Mouse (Mus musculus) retina, postnatal 1 day (tissue): ENCODE data around the gene Focad.
"Not testable (repeated sequence)": the region's sequence is repeated elsewhere in the genome, so short reads cannot be mapped to it uniquely, and the experiment has no call there.

ENCODE experiments used
- DNase-seq: peaks from one replicate; pipeline ENCODE4 v3.0.0-alpha.2; 2012

The Focad gene

DNA sequence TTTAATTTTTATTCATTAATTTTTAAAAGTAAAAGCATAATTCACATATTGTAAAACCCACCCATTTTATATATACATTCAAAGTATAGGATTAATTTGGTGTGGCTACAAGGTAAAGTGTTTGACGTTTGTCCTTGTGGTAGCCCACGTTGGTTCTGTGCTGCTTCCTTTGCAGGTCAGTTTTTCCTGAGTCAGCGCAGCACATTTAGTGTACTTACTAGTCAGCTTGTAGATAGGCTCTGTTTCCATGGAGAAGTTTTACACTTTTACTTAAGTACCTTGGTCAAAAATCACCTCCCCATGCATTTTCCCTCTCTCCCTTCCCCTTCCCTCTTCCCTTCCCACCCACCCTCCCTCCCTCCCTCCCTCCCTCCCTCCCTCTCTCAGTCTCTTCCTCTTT lies 220.5 kb downstream of the Focad start:
- no peak for DNase-seq

DNA sequence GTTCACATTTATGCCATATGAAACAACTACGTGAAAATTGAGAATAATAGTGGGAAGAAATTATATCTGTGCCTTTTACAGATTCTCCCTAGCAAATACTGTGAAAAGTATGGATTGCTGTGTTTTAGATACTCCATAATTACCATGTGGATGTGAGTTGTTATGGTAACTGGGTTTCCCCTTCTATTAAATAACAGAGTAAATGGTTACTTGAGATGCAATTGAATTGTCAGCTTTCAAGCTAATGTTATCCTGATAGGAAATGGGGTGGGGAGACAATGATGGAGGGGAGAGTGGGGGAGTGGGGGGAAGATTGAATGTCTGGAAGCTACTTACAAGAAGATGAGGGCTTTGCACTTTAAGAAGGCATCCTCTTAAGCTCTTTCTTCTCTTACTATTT lies 225.6 kb downstream of the Focad start:
- DNase-seq = no peak

DNA sequence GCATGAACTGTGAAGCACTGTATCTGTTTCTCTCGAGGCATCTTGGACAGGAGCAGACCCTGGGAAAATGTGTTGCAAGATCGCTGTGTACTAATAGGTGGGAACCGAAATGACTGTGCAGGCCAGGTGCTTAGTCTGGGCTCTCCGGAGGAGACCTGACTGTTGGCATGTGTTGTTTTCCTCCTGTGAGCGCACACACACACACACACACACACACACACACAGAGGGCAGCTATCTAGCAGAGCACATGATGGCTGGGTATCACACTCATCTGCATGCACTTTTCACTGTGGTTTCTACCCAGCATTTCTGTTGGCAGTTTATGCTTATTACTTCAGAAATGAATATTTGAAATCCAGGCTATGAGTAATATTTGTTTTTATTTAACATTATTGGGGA lies 231.0 kb downstream of the Focad start:
- DNase-seq = no peak

DNA sequence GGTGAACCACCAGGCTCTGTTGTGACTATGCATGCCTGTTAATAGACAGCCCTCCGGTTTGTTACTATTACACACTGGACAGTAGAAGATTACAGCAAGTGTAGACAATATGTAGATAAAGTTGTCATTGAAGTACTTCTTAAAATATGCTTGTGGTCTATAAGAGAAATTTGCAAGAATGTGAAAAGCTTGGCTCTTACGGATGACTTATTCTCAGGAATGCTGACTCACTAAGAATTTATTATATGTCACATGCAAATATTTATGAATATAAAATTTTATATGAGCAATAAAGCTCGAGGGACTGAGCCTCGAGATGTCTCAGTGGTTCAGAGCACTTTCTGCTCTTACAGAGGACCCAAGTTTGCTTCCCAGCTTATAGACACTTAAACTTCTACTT lies 240.1 kb downstream of the Focad start:
- DNase-seq = no peak

DNA sequence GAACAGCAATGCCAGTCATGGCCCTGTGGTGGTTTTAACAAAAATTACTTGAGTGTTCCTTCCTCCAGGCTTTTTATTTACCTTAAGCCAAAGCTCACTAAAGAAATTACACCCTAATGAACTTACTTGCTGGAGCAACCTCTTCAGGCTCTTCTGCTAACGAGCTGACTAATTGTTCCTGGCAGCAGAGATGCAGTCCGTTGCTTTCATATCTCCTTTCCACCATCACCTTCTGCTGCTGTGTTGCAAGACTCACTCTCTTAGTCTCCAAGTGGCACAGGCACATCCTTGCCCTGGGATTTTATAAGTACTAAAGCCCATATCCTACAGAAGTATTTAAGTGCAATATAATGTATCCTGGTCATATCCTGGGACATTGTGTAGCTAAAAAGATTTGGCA lies 242.3 kb downstream of the Focad start:
- peak; percentile 58 for DNase-seq

DNA sequence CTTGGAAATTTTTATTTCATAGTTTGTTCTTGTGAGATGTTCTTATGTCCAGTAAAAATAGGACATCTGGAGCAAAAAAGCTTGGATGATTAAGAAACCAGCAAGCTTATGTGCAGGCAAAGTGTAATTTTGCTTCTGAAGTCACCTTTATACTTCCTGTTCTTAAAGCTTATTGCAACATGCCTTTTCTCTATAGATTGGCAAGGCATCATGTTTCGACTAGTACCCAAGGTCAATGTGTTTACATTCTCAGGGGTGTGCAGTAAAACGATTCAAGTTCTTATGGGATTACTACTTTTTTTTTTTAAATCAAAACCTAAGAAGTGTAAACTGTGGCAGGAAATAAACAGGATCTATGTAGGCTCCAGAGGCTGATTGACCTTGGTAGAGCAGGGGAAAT lies 242.9 kb downstream of the Focad start:
- DNase-seq = no peak

DNA sequence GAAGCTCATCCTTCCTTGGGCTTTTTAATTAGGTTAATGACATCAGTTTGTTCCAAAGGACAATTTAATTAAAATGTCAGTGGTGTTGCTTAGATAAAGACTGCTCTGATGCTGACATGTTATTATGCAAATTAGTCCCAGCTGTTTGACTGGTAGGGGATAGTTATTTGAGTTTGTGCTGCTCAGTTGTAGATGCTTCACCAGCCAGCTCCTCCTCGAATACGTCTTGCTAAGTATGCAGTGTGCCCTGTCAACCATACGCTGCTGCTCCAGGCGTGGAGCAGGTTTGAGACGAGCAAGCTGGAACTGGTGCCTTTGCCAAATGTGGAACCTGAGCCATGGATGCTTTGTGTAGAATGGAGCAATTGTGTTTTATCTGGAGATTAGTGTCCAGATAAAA lies 243.7 kb downstream of the Focad start:
- peak; percentile 80 for DNase-seq

DNA sequence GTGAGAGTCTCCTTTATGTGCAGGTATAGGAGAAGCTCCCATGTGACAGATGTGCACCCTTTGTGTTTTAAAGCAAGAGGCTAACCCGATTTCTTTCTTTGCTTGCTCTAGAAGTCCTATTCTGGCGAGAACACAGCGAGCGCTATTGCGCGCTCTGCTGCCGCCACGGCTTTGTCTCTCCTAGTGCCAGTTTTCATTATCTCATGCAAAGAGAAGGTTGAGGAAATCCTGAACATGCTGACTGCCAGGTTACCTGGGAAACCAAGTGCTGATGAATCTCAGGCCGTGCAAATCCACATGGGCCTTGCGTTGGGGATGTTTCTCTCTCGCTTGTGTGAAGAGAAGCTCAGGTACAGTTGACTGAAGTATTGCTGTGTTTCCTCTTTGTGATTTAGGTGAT lies 250.0 kb downstream of the Focad start:
- peak; percentile 31 for DNase-seq

DNA sequence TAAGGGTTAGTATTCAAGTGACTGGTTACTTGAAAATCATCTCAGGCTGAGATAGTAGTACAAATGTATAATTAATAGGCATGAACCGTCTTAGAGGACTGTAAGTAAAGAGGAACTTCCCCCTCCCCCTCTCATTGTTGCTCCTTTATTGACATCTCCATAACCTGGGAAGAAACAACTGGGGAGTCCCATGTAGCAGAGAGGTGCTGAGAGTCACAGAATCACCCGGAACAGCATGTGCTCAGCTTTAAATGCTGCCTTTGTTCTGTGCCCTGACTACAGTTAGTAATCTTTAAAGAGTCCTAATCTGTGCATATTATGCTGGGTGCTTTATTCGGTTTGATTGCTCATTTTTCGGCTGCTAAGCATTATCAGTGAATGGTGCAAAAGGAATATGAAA lies 250.6 kb downstream of the Focad start:
- DNase-seq = no peak

DNA sequence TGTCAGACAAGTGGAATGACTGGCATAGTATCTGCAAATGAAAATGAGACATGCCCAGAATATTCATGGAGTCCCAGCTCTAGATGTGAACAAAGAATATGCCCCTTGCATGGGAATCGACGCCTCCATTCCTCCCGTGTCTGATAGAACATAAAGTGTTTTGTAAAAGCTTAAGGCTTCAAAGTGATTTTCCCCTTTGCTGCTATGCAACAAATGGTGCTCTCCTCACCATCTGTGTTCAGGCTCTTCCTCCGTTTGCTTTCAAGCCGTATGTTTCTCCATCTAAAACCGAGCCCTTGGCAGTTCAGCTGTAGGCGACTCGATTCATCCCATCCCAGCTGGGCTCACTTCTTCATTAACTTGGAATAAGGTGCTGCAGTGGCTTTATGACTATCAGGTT lies 251.5 kb downstream of the Focad start:
- DNase-seq = no peak

DNA sequence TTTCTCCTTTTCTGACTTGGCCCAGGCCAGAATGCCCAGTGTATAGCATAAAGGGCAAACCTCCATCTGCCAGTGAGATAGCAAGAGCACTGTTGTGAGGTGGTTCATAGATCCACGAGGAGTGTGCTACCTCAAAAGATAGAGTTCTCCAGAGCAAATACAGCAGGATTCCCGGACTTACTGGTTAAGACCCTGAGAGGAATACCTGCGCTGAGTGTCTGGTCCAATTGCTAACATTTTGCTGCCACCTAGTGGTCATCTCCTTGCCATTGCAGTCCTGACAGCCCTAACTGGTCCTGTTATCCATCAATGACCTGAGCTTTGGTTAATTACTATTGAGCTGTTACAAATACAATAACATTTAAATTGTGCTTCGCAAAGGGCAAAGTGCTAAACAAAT lies 256.5 kb downstream of the Focad start:
- peak; percentile 87 for DNase-seq

DNA sequence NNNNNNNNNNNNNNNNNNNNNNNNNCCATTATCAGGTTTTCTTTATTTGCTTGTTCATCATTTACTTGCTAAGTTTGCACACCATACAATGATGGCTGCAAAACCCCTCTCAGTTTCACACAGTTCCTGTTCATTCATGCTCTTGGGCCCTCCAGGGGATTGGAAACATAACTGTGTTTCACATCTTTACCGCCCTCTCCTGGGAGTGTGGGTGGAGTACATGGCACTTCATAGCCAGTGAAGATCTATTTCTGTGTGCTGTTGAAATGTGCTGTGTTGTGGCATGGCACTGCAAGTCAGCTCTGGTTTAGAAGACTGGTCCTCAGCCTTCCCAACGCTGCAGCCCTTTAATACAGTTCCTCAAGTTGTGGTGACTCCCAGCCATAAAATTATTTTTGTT lies 262.2 kb downstream of the Focad start:
- DNase-seq = peak; percentile 41

DNA sequence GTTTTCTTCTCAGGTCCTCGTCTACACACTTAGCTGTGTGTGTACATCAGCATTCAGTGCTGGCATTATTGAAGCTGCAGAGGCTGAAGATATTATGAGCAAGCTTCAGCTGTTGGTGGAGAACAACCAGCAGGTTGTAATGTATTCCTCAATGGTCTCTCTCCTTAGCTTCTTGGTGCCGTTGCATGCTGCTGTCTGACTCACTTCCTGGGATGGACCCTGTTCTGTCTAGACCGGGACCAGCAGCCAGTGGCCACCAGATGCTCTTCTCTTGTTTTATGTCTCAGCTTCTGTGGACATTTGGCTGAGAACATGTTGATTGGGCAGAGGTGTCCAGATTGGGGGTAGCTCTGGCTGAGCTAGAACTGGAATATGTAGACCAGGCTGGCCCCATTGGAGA lies 263.0 kb downstream of the Focad start:
- no peak for DNase-seq

DNA sequence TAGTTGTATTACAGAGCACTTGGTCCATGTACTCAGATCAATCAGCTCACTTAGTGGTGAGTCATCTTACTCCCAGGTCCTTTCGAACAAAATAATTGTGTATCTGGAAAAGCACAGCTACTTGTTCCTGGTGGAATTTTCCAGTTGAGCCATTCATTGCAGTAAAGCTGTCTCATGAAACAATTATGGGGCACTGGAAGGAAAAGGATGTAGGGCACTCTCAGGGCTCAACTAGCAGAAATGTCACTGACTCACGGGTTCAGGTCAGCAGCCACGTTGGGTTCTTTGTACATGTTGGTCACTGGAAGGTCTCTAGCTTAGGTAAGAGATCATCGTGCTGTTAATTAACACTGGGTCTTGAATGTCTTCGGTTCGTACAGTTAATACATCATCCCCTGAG lies 275.5 kb downstream of the Focad start:
- no peak for DNase-seq

DNA sequence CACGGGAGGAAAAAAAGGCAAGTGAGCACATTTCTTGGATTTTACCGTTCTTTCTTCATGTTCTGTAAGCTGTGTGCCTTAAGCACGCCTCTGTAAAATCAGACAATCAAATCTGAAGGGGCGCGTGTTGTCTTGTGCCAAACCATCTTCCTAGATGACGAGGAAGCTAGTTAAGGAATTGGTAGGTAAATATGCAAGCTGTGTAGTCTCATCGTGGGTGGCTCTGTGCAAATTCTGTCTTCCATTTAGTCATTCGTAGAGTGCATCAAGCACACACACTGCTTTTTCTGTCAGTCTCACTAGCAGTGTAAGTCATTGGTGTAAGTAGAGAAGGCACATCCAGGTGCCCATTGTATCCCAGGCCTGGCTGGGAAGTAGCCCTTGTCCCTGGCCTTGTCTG lies 276.4 kb downstream of the Focad start:
- DNase-seq = no peak

DNA sequence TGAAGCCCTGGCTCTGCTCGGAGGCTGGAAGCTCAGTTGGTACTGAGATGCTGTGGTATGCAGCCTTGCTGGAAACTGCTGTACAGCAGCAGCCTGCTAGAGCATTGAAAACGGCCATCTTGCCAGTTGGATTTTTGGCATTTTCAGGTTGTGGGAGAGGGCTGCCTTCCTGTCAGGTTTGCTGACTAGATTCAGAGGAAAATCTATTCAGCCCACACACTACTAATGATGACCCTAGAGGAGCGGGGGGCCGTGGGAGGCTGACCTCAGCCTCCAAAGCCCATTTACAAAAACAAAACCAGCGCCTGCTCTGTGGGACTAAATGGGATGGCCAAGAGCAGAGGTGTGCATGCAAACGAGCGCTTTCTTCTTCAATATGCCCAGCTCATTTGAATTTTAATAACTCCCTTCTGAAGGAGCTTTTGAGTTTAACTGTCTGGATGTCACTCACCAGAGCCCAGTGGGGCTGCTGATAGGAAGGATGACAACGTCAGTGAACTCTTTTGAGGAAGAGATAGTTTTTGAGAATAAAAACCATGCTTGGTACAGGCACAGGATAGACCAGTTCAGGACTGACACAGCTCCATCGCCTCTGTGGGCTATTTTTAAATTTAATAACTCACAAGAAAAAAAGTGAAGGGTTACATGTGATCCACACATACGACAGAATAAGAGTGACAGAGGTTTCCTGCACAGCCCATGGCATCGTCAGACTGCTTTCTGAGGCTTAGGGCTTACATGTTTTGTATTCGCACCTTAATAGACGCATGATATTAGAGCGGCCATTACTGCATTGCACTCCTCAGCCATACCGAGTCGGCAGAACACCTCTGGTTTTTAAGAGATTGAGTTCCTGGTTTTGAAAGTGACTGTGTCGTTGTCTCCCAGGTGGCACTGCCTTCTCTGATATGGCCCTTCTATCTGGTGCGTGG lies 278.1 kb downstream of the Focad start:
- DNase-seq = no peak

DNA sequence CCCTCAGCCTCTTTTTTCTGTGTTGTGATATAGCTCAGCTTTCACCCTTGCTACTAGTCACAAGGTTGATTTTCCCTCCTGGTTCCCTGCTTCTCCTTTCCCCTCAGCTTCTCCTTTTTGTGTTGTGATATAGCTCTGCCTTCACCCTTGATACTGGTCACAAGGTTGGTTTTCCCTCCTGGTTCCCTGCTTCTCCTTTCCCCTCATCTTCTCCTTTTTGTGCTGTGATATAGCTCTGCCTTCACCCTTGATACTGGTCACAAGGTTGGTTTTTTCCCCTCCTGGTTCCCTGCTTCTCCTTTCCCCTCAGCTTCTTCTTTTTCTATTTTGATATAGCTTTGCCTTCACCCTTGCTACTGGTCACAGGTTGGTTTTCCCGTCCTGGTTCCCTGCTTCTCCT lies 295.6 kb downstream of the Focad start:
- DNase-seq = no peak

DNA sequence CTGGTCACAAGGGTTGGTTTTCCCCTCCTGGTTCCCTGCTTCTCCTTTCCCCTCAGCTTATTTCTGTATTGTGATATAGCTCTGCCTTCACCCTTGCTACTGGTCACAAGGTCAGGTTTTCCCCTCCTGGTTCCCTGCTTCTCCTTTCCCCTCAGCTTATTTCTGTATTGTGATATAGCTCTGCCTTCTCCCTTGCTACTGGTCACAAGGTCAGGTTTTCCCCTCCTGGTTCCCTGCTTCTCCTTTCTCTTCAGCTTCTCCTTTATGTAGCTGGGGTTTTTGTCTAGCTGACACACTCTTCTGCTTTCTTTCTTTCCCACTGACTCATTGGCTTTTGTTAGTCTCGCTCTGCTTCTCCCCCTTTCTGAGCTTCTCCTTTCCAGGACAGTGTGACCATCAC lies 296.2 kb downstream of the Focad start:
- DNase-seq = not testable (repeated sequence)

DNA sequence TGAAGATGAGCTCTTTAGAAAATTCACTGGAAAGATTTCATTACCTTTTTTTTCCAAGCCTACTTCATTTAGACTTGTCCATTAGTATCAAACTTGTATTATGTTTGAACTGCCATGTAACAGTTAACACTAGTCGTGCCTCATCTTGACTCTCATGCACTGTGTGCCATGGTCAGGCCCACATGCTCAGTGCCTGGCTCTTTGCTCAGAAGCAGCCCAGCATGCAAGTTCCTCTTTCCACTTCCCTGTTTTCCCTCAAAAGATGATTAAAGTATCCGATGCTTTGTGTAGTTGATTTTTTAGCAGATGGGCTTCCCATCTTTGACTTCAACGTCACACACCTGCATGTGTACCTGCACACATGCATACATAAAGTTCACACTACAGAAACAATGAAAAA lies 301.3 kb downstream of the Focad start:
- no peak for DNase-seq

DNA sequence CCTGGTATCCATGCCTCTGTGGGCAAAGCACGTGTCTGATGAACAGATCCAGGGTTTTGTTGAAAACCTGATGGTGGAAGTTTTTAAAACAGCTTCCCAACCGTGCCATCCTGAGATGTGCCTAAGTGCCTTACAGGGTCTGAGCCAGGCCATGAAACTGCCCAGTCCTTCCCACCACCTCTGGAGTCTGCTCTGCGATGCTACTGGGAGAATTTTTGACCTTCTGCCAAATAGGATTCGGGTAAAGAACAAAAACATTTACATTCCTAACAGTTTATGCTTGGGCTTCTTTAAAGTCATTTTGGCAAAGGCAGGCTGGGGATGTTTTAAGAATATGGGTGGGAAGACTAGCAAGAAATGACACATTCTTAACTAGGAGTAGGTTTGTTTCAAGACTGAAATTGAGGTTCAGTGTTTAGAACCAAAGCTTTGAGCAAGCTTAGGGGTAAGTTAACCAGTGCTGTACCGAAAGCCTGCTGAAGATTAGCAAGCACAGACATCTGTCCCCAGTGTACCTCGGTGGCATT lies 302.6 kb downstream of the Focad start:
- no peak for DNase-seq

DNA sequence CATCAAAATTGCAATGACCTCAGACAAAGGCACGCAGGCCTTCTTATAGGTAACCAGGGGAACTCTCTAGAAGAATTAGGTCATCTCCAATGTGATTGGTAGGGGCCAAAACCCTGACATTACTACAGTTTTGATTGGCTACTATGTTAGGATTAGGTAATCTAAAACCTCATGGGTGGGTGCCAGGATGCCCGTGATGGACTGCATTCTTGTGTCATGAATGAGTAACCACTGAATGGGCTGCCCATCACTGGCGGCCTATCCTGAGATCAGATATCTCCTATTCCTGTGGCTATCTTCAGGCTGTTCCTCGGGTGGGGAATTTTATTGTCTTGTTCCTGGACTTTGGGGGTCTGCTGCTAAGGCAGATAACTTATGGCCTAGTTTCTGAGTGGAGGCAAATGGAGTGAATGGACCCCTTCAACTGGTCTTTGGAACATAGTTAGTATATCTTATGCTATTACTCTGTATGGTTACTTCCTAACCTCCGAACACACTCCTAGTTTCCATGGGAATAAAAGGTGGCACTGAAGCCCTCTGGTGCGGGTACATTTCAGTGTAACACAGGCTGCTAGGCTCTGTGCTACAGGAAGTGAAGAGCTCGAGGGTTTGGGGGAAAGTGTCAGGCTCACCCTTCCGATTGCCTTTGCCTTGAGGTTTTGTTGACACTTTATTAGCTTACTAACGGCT lies 306.0 kb downstream of the Focad start:
- peak; percentile 19 for DNase-seq

DNA sequence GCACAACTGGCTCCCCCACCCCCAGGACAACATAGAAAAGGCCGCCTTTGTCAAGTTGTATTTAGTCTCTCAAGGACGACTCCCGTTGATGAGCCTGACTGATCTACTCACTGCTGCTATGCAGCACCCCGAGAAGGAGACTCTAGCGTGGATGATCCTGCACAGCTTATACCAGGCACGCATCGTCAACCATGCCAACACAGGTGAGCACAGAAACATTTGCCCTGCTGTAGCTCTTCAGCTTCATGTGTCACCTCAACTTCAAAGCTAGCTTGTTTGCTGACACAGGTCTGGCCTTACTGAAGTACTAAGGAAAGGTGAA lies 306.5 kb downstream of the Focad start:
- no peak for DNase-seq

DNA sequence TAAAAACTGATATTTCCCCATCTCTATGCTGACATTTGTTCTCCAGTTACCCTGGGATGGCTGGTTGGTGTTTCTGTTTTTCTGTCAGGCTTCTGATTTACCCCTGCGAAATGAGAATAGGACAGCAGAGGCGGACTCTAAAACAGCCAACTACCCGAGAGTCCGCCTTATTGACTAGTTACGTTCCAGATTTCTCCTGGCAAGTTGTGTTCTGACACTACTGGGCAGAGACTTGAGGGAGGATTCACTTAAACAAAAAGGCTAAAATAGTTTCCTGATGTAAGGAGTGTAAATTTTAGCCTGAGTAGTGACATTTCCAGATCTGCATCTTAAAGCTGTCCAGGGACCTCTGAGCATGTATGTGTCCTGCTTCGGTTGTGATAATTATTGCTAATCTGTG lies 308.5 kb downstream of the Focad start:
- no peak for DNase-seq
